Mouse (Mus musculus): Measurements from ENCODE around the gene Nrxn3.

- no peak for TF ChIP-seq CTCF (IDR thresholded peaks at IDR 0.05; ENCODE audit: control insufficient read depth, insufficient read depth, low read length)
- no peak for TF ChIP-seq POLR2A (IDR thresholded peaks at IDR 0.05; ENCODE audit: borderline replicate concordance, control insufficient read depth, low read depth, low read length)
These were observed 1085.5 kb downstream of the Nrxn3 start for GRCm38 (mm10) chr12:89808217-89808616.
